Mouse (Mus musculus) left cerebral cortex, adult 18-20 months (tissue): ENCODE results near the gene Krtap28-10. TPM values are rescaled to one million over a fixed set of nuclear protein-coding genes. Genes with fewer than 3 reads are reported as not detected.
"Not testable (repeated sequence)": the region's sequence is repeated elsewhere in the genome, so short reads cannot be mapped to it uniquely, and the experiment has no call there.

ENCODE experiments used
- DNase-seq, 2 experiments: peaks; one replicate each; pipeline ENCODE4 v3.0.0; 2021 to 2022; ENCODE audit warnings: low spot score in 2 of 2, mixed read lengths in 1 of 2
- total RNA-seq, 2 experiments: library from RNA; stranded (reverse); gene quantifications; 2 replicates each; pipeline ENCODE4 v1.2.3; 2021

Gene Krtap28-10
- total RNA-seq, 2 experiments from 2014 or later, result not detected

DNA sequence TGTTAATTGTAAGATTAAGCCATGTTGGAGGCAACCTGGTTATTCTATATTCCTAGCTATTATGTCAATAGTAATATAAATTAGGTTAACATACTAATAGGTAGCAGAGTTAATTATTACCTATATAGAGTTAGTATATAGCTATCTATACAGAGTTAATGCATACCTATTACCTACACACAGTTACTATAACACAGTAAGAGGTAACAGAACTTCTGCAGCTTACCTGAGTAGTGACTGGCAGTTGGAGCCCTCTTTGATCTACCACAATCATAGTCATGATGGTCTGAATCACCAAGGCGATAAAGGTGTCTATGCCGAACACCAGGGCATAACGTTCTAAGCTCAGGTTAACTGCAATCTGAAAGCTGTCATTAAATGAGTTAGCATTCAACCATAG, 27.8 kb downstream of the Krtap28-10 start:
- no peak for DNase-seq

DNA sequence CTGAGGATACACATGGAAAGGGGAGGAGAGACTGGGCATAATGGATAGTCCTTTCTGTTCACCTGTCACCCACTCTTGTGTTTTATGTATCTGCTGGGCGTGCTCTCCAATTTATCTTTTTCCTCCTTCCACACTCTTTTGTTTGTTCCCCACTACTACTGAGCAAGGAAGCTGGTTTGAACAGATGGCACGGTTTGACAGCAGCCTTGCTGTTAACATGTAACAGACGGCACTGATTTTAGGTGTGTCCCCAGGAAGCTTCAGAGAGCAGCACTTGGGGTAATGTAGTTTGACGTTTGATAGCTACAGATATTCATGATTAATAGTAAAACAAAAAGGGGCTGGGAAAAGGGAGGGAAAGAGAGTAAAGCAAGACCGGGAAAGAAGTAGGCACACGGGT, 34.8 kb downstream of the Krtap28-10 start:
- no peak for DNase-seq

- no peak for DNase-seq
Observed at GRCm38 (mm10) chr1:83006218-83007179, 35.8 kb downstream of the Krtap28-10 start.

- not testable (repeated sequence) for DNase-seq
Observed at GRCm38 (mm10) chr1:83000306-83000705, 42.0 kb downstream of the Krtap28-10 start, which contains the start of gene Gm47959. Gm47959 (plus strand) TSS chr1:83000548.

DNA sequence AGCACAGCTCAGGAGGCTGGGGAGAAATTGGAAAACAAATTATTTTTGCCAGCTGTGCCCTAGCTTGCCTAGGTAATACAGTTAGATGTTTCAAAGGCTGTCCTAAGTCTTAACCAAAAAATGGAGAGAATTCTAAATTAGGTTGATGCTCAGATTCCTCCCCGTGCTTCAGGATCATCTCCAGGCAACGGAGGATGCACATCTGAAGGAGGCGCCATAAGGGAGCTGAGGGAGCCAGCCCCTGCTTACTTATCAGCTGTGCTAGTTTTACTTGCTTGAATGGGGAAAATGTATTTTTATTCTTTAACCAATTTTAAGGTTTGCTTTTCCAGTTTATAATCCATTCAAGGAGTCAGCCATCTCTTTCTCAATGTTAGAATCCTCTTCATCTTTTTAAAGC, 48.3 kb downstream of the Krtap28-10 start:
- no peak for DNase-seq

DNA sequence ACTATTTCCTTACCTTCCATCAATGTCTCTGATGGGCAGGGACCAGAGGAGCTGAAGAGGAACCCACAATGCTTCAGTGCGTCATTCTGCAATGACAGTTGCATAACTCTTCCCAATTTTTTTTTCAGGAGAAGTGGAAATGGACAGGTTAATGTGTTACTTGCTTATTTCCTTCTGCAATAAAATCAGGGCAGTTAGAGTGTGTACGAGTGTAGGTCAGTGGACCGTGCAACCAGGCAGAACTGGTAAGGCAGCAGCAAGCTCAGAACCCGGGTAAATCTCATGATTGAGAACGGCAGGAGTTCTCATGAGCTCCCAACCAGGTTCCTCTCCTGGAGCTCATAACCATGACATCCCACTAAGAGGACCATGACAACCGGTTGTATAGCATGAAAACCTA, 50.2 kb downstream of the Krtap28-10 start:
- no peak for DNase-seq

GRCm38 (mm10) chr1:82991596-82991995, 50.7 kb downstream of the Krtap28-10 start:
- no peak for DNase-seq

Other genes with a start within 250 kb of the Krtap28-10 start
- gene Agfg1, start 203.0 kb downstream of the Krtap28-10 start, total RNA-seq, result 10 to 100 TPM; 72.5 to 80.7 TPM
- gene A030005L19Rik, start 129.2 kb downstream of the Krtap28-10 start, total RNA-seq, result under 1 TPM; 0.49 to 0.59 TPM
- not detected for gene A030014E15Rik, start 117.6 kb downstream of the Krtap28-10 start, total RNA-seq
- gene Gm6217, start 111.1 kb downstream of the Krtap28-10 start, total RNA-seq, result not detected
- gene A030003K21Rik, start 99.1 kb downstream of the Krtap28-10 start, total RNA-seq, result not detected
- not detected for gene Gm7544, start 86.5 kb downstream of the Krtap28-10 start, total RNA-seq
- not detected for gene Gm47955, start 82.2 kb downstream of the Krtap28-10 start, total RNA-seq
- not detected for gene Gm47959, start 41.9 kb downstream of the Krtap28-10 start, total RNA-seq
- gene Slc19a3, start 4.0 kb downstream of the Krtap28-10 start, total RNA-seq, result 1 to 10 TPM; 2.0 to 2.6 TPM
- gene Gm47969, start 2.5 kb upstream of the Krtap28-10 start, total RNA-seq, result not detected
- not detected for gene A030005K14Rik, start 16.9 kb upstream of the Krtap28-10 start, total RNA-seq
- not detected for gene Krtap28-13, start 18.4 kb upstream of the Krtap28-10 start, total RNA-seq
- not detected for gene Ccl20, start 74.3 kb upstream of the Krtap28-10 start, total RNA-seq
- under 1 TPM; 0.26 to 0.28 TPM for gene Daw1, start 117.3 kb upstream of the Krtap28-10 start, total RNA-seq